Mouse (Mus musculus) spleen, embryonic (tissue): ENCODE measurements at regions not wholly inside any gene's neighbourhood (a gene's known extent, or its start where the extent isn't known, plus 50 kb on each side); places are given as distances from the start of the nearest gene placed in this dataset.

ENCODE experiments used
- CTCF ChIA-PET: fragments of 350-600 bp; sonication (Branson Sonifier 250); formaldehyde crosslinking; loops from one replicate; lab custom pipeline; 2022; lab: Charles Lee

- CTCF ChIA-PET = interaction anchor here (0.6 kb wide), 1 partner anchor 21 kb away, joined by 4 read pairs; no protein-coding TSS in a partner anchor
Measured at GRCm38 (mm10) chr11:112197620-112198268, 584.3 kb upstream of the Sox9 start.

- CTCF ChIA-PET = no interaction called here
Measured at GRCm38 (mm10) chr11:112204561-112204960, 577.5 kb upstream of the Sox9 start.

- CTCF ChIA-PET = no interaction called here
Measured at GRCm38 (mm10) chr11:112209414-112209813, 572.6 kb upstream of the Sox9 start.

GRCm38 (mm10) chr11:112219046-112219720, 562.8 kb upstream of the Sox9 start:
- CTCF ChIA-PET = no interaction called here

- CTCF ChIA-PET = no interaction called here
Measured at GRCm38 (mm10) chr11:112234492-112235116, 547.4 kb upstream of the Sox9 start.

GRCm38 (mm10) chr11:112238960-112239884, 542.8 kb upstream of the Sox9 start:
- CTCF ChIA-PET = no interaction called here

GRCm38 (mm10) chr11:112252548-112252947, 529.5 kb upstream of the Sox9 start:
- CTCF ChIA-PET = no interaction called here

GRCm38 (mm10) chr11:112253061-112253460, 529.0 kb upstream of the Sox9 start:
- CTCF ChIA-PET = no interaction called here

GRCm38 (mm10) chr11:112256326-112256725, 525.7 kb upstream of the Sox9 start:
- CTCF ChIA-PET = no interaction called here

GRCm38 (mm10) chr11:112264077-112264476, 517.9 kb upstream of the Sox9 start:
- CTCF ChIA-PET = no interaction called here

GRCm38 (mm10) chr11:112270911-112271310, 511.1 kb upstream of the Sox9 start:
- CTCF ChIA-PET = no interaction called here

GRCm38 (mm10) chr11:112278566-112278965, 503.5 kb upstream of the Sox9 start:
- CTCF ChIA-PET = interaction anchor here (0.6 kb wide), 1 partner anchor 1608 kb away, joined by 4 read pairs; no protein-coding TSS in a partner anchor

- CTCF ChIA-PET = no interaction called here
Measured at GRCm38 (mm10) chr11:112282911-112283310, 499.1 kb upstream of the Sox9 start.

GRCm38 (mm10) chr11:112298901-112299341, 483.1 kb upstream of the Sox9 start:
- CTCF ChIA-PET = no interaction called here

GRCm38 (mm10) chr11:112303091-112303490, 478.9 kb upstream of the Sox9 start:
- CTCF ChIA-PET = no interaction called here

- CTCF ChIA-PET = no interaction called here
Measured at GRCm38 (mm10) chr11:112325850-112326249, 456.2 kb upstream of the Sox9 start.

GRCm38 (mm10) chr11:112327606-112328005, 454.4 kb upstream of the Sox9 start:
- CTCF ChIA-PET = no interaction called here

GRCm38 (mm10) chr11:112345133-112345532, 436.9 kb upstream of the Sox9 start:
- CTCF ChIA-PET = no interaction called here

GRCm38 (mm10) chr11:112345586-112345985, 436.4 kb upstream of the Sox9 start:
- CTCF ChIA-PET = no interaction called here

GRCm38 (mm10) chr11:112346089-112346488, 435.9 kb upstream of the Sox9 start:
- CTCF ChIA-PET = no interaction called here

- CTCF ChIA-PET = no interaction called here
Measured at GRCm38 (mm10) chr11:112346532-112346931, 435.5 kb upstream of the Sox9 start.

- CTCF ChIA-PET = no interaction called here
Measured at GRCm38 (mm10) chr11:112355311-112355710, 426.7 kb upstream of the Sox9 start.
